Mouse (Mus musculus) limb, embryonic 12.5 days (tissue): ENCODE measurements around the gene Btbd6. TPM values are rescaled to one million over a fixed set of nuclear protein-coding genes. Genes with fewer than 3 reads are reported as not detected.

ENCODE experiments used
- ATAC-seq: fragments of 200-750 bp; cut with Nextera tagmentation; 2 replicates; pipeline ENCODE4 v1.8.0; 2017; ENCODE audit warnings: low read depth, moderate TSS enrichment; ENCODE audit not compliant: insufficient number of reproducible peaks, insufficient read depth, low FRiP score, low TSS enrichment
- H3K27ac ChIP-seq: fragments of 300-500 bp; sonication (generic); 2 replicates; pipeline ENCODE4 v1.5.1; 2016; ENCODE audit warnings: mild to moderate bottlenecking, moderate library complexity
- H3K27me3 ChIP-seq: fragments of 300-500 bp; sonication (generic); 2 replicates; pipeline ENCODE4 v1.6.1; 2016; ENCODE audit warnings: mild to moderate bottlenecking, moderate library complexity
- H3K36me3 ChIP-seq: fragments of 300-500 bp; sonication (generic); 2 replicates; pipeline ENCODE4 v1.6.1; 2016; ENCODE audit warnings: mild to moderate bottlenecking, moderate library complexity
- H3K4me1 ChIP-seq: fragments of 300-500 bp; sonication (generic); replicated peaks from 2 replicates; pipeline ENCODE4 v1.6.1; 2016
- H3K4me2 ChIP-seq: fragments of 300-500 bp; sonication (generic); 2 replicates; pipeline ENCODE4 v1.6.1; 2016; ENCODE audit warnings: mild to moderate bottlenecking, moderate library complexity
- H3K4me3 ChIP-seq: fragments of 300-500 bp; sonication (generic); replicated peaks from 2 replicates; pipeline ENCODE4 v1.5.1; 2016; ENCODE audit warnings: mild to moderate bottlenecking
- H3K9ac ChIP-seq: fragments of 300-500 bp; sonication (generic); replicated peaks from 2 replicates; pipeline ENCODE4 v1.6.1; 2016; ENCODE audit warnings: mild to moderate bottlenecking, moderate library complexity
- H3K9me3 ChIP-seq: fragments of 300-500 bp; sonication (generic); 2 replicates; pipeline ENCODE4 v1.6.1; 2016; ENCODE audit warnings: mild to moderate bottlenecking, moderate library complexity
- WGBS: fragments of 180-500 bp; shearing (Covaris S2); methylation state at CpG from one replicate; pipeline ENCODE4 v1.1.7; 2016; 5-methylcytosine and 5-hydroxymethylcytosine counted together
- polyA plus RNA-seq: library from polyadenylated mRNA; unstranded; fragments of >200 nt; fragmentation: Nextera tagmentation; extraction: Ambion mirVana; gene quantifications from 2 replicates; pipeline ENCODE4 v1.2.1, GENCODE M21; 2016

Btbd6 gene
- polyA plus RNA-seq, 1 experiment from 2014 or later, result 29.1 TPM

DNA sequence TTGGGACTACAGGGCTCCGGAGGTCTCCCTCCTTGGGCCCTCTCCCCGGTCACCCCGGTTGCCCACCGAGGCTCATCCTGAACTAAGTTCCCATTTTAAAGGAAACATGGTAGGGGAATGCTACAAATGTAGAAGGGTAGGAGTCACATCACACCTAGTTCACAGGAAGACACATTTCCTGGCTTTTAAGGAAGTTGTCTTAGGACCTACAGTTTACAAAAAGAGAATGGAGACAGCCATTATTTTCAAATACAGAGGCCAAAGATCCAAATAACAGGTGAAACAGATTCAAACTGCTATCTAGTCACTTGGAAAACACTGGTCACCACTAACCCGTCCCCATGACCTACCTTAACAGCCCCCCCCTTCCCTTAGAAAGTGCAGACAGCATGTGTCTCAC is 36.2 kb downstream of the Btbd6 start:
- Histone ChIP-seq H3K4me1 (peaks cover 37% of the 10 kb centered on the region), H3K4me2 (no peak overlapping the region), H3K36me3 (no peaks in the 10 kb centered on the region), H3K9me3 (no peaks in the 10 kb centered on the region), H3K27ac (peak overlapping the region; percentile 87), H3K9ac (peak overlapping the region; percentile 70; the same call in 1 of the 2 replicates), H3K4me3 (no peak overlapping the region), H3K27me3 (no peaks in the 10 kb centered on the region)
- ATAC-seq, result no peak
- 91% methylated on average over 5 of the region's 5 CpGs for WGBS

DNA sequence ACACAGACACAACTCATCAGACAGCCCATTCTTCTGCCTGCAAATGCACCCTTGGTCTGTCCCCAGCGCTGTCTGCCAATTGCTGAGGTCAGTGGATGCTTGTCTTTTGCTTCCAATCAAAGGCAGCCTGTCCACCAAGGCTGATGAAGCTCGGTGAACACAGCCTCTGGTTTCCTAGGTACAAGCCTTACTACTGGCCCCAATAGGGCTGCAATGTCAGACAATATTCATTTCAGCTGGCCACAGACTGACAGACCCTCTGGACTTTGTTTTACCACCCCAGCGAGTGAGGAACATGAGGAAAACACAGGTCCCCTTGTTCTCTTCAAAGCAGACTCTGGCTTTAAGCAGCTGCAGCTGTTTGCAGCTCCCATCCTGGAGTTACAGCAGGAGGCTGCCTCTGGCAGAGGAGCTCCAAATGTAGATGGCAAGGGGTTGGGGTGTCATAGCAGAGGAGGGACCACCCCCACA is 36.8 kb downstream of the Btbd6 start:
- WGBS, result 49% methylated on average over 3 of the region's 3 CpGs
- H3K4me3 ChIP-seq, result no peak overlapping the region
- peak overlapping the region; percentile 70; the same call in 1 of the 2 replicates for H3K9ac ChIP-seq

DNA sequence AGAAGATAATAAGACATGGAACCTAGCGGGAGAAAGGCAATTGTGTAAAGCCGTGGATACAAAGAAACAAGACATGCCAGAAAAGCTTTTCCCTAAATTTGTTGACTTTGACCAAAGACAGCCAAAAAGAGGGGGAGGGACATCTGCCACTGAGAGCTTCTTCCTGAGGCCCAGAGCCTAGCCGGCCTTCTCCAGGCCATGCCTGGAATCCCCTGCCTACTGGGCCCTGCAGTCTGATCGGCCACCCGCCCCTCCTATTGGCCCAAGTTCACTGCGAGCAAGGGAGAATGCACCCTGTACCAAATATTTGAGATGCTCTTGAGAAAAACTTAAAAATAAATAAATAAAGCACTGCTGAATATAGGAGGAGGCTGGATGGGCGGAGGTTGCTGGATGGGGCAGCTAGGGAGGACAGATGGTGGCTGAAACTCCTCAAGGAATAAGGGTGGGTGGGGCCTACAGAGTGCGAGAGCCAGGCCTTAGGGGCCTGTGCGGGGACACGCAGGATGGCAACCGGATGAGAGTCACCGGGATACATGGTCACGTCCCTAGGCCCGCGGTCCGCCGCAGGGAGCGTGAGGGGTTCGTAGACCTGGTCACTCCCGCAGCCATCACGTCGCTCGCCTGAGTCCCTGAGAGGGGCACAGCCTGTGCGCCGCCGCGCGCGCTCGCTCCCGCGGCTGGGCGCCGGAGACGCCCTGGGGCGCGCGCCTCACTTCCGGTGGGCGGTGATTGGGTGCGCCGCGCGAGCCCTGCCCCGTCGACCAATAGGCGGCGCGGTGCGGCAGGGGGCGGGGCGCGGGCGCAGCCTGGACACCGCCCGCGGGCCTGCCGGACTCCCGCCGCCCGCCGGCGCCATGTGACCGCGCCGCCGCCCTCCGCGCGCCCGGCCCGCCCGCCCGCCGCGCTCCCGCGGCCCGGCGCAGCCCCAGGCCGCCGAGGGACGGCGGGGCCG is 37.6 kb downstream of the Btbd6 start, which contains the start of gene Pacs2:
TSS of gene Pacs2 (plus strand) at position 905 of the 955 bp plus-strand sequence.
- H3K36me3 ChIP-seq, result no peaks in the 10 kb centered on the region
- peak within 1 kb of the TSS; percentile 82 for H3K9ac ChIP-seq
- peak within 1 kb of the TSS; percentile 93 for H3K4me2 ChIP-seq
- H3K4me1 ChIP-seq, result peaks cover 37% of the 10 kb centered on the region
- ATAC-seq, result peak; percentile 89
- peak within 1 kb of the TSS; percentile 88 for H3K4me3 ChIP-seq
- H3K27ac ChIP-seq, result peak within 1 kb of the TSS; percentile 87
- WGBS, result 4% methylated on average over 50 of the region's 85 CpGs
- no peaks in the 10 kb centered on the region for H3K27me3 ChIP-seq
- H3K9me3 ChIP-seq, result no peaks in the 10 kb centered on the region

More for the DNA sequence above, 36.8 kb downstream of the Btbd6 start:
- Histone ChIP-seq H3K4me1 (peaks cover 37% of the 10 kb centered on the region), H3K36me3 (no peaks in the 10 kb centered on the region), H3K4me2 (peak overlapping the region; percentile 63), H3K27ac (peak overlapping the region; percentile 87), H3K9me3 (no peaks in the 10 kb centered on the region), H3K27me3 (no peaks in the 10 kb centered on the region)
- ATAC-seq, result no peak

- Histone ChIP-seq H3K36me3 (peaks cover 3% of the 10 kb centered on the region; the same call in 1 of the 2 replicates), H3K4me1 (peaks cover 37% of the 10 kb centered on the region), H3K27me3 (no peaks in the 10 kb centered on the region), H3K4me2 (peak overlapping the region; percentile 93), H3K9me3 (no peaks in the 10 kb centered on the region), H3K27ac (0 out of 2 replicates have a peak overlapping the region, but pooled peaks have one; percentile 41), H3K4me3 (peak overlapping the region; percentile 88), H3K9ac (peak overlapping the region; percentile 82)
- 1% methylated on average over 64 of the region's 64 CpGs for WGBS
- peak; percentile 23 for ATAC-seq
These were observed 38.6 kb downstream of the Btbd6 start for GRCm38 (mm10) chr12:113014561-113015556.

DNA sequence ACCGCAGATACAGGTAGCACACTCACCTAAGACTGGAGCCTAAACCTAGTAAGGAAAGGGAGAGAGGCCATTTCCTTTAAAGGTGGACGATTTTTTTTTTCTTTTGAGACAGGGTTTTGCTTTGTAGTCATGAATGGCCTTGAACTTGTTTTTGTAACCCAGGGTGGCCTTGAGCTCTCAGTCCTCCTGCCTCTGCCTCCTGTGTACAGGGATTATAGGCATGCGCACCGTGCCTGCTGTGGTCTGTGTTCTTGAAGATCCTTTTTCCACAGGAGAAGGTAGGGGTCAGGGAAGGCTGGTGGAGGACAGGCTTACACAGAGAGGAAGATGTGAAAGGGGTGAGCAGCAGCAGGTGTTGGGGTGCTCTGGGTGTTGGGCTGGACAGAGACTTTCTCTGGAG is 39.7 kb downstream of the Btbd6 start:
- peaks cover 37% of the 10 kb centered on the region for H3K4me1 ChIP-seq
- H3K4me2 ChIP-seq, result peak overlapping the region; percentile 93
- H3K36me3 ChIP-seq, result peaks cover 8% of the 10 kb centered on the region; the same call in 1 of the 2 replicates
- H3K27ac ChIP-seq, result no peak overlapping the region
- no peak overlapping the region for H3K9ac ChIP-seq
- 73% methylated on average over 4 of the region's 4 CpGs for WGBS
- ATAC-seq, result no peak
- no peaks in the 10 kb centered on the region for H3K27me3 ChIP-seq
- no peaks in the 10 kb centered on the region for H3K9me3 ChIP-seq
- H3K4me3 ChIP-seq, result 0 out of 2 replicates have a peak overlapping the region, but pooled peaks have one; percentile 88

DNA sequence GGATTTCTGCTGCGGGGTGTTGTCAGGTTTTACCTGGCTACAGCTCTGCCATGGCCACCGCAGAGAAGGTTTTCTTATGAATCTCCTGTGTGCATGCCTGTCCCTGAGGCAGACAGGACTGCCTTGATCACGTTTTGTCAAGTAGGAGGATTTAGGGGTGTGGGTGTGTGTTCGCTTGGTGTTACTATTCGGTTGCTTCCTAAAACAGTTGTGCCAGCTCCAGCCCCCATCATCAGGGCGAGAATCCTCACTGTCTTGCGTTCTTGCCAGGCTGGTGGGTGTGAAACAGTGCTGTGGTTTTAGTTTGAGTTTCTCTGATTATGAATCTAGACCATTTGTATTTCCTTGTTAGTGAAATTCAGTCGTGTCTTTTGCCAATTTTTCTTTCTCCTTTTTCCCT is 40.7 kb downstream of the Btbd6 start:
- H3K9ac ChIP-seq, result no peak overlapping the region
- H3K9me3 ChIP-seq, result no peaks in the 10 kb centered on the region
- WGBS, result 77% methylated on average over 8 of the region's 8 CpGs
- H3K27ac ChIP-seq, result no peak overlapping the region
- no peaks in the 10 kb centered on the region for H3K27me3 ChIP-seq
- H3K4me3 ChIP-seq, result no peak overlapping the region
- H3K4me2 ChIP-seq, result no peak overlapping the region
- peaks cover 37% of the 10 kb centered on the region for H3K4me1 ChIP-seq
- H3K36me3 ChIP-seq, result peaks cover 10% of the 10 kb centered on the region; the same call in 1 of the 2 replicates
- ATAC-seq, result no peak

- H3K4me3 ChIP-seq, result no peak overlapping the region
- H3K4me2 ChIP-seq, result no peak overlapping the region
- no peaks in the 10 kb centered on the region for H3K27me3 ChIP-seq
- WGBS, result 86% methylated on average over 9 of the region's 9 CpGs
- no peaks in the 10 kb centered on the region for H3K9me3 ChIP-seq
- no peak for ATAC-seq
- H3K36me3 ChIP-seq, result peaks cover 10% of the 10 kb centered on the region; the same call in 1 of the 2 replicates
- H3K9ac ChIP-seq, result no peak overlapping the region
- peaks cover 33% of the 10 kb centered on the region for H3K4me1 ChIP-seq
- no peak overlapping the region for H3K27ac ChIP-seq
These were observed 41.2 kb downstream of the Btbd6 start for GRCm38 (mm10) chr12:113017429-113017984.

GRCm38 (mm10) chr12:113018763-113019162 is 42.5 kb downstream of the Btbd6 start:
- 78% methylated on average over 4 of the region's 4 CpGs for WGBS
- no peaks in the 10 kb centered on the region for H3K27me3 ChIP-seq
- H3K4me2 ChIP-seq, result no peak overlapping the region
- H3K27ac ChIP-seq, result no peak overlapping the region
- H3K4me3 ChIP-seq, result no peak overlapping the region
- no peaks in the 10 kb centered on the region for H3K9me3 ChIP-seq
- ATAC-seq, result no peak
- peaks cover 20% of the 10 kb centered on the region for H3K4me1 ChIP-seq
- no peak overlapping the region for H3K9ac ChIP-seq
- H3K36me3 ChIP-seq, result peaks cover 15% of the 10 kb centered on the region; the same call in 1 of the 2 replicates

- no peaks in the 10 kb centered on the region for H3K27me3 ChIP-seq
- H3K36me3 ChIP-seq, result peaks cover 35% of the 10 kb centered on the region; the same call in 1 of the 2 replicates
- H3K4me1 ChIP-seq, result peaks cover 3% of the 10 kb centered on the region; the same call in 1 of the 2 replicates
- no peak overlapping the region for H3K4me3 ChIP-seq
- H3K9ac ChIP-seq, result no peak overlapping the region
- no peaks in the 10 kb centered on the region for H3K9me3 ChIP-seq
- no peak overlapping the region for H3K4me2 ChIP-seq
- H3K27ac ChIP-seq, result no peak overlapping the region
- no peak for ATAC-seq
These were observed 45.2 kb downstream of the Btbd6 start for GRCm38 (mm10) chr12:113021488-113021887.

DNA sequence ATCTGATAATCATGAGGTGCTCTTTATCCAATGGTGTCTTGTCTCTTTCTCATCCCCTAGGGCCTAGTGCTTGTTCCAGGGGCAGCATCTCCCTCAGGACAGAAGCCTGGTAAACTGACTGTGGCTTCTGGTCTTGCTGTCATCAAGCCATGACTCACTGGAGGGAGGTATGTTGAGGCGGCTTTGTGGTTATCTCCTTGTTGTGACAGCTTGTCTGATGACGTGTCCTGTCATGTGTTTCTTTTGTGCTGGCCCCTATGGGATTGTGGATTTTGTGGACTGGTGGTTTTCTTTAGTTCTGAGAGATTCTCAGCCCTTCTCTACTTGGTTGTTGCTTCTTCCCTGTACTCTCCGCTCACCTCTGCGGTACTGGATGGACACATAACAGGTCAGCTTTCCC is 46.8 kb downstream of the Btbd6 start:
- ATAC-seq, result no peak
- no peak overlapping the region for H3K4me2 ChIP-seq
- no peaks in the 10 kb centered on the region for H3K4me1 ChIP-seq
- no peak overlapping the region for H3K9ac ChIP-seq
- H3K4me3 ChIP-seq, result no peak overlapping the region
- no peaks in the 10 kb centered on the region for H3K9me3 ChIP-seq
- WGBS, result 88% methylated on average over 4 of the region's 4 CpGs
- H3K27ac ChIP-seq, result no peak overlapping the region
- H3K36me3 ChIP-seq, result peaks cover 42% of the 10 kb centered on the region; the same call in 1 of the 2 replicates
- no peaks in the 10 kb centered on the region for H3K27me3 ChIP-seq
